Mouse (Mus musculus) MEL (cell line): ENCODE results near the gene Snap91.

Experiments
- CHD2 ChIP-seq: IDR thresholded peaks from 2 replicates; pipeline ENCODE4 v1.6.1; 2011; ENCODE audit warnings: low read length, improper control_type of control experiment
- POLR2A ChIP-seq, 2 experiments: IDR thresholded peaks; 2 replicates each; pipeline ENCODE4 v1.6.1; 2011 to 2012; ENCODE audit warnings: low read length in 2 of 2, mild to moderate bottlenecking in 2 of 2, control low read depth in 1 of 2, improper control_type of control experiment in 1 of 2, low read depth in 1 of 2, moderate library complexity in 1 of 2; ENCODE audit not compliant: control insufficient read depth in 1 of 2, insufficient read depth in 1 of 2, poor library complexity in 1 of 2
- SIN3A ChIP-seq: IDR thresholded peaks from 2 replicates; pipeline ENCODE4 v1.6.1; 2012; ENCODE audit warnings: low read length, improper control_type of control experiment, inconsistent platforms
- TAL1 ChIP-seq: IDR thresholded peaks from 2 replicates; pipeline ENCODE4 v1.6.1; 2012; ENCODE audit warnings: mild to moderate bottlenecking, inconsistent platforms, low read length, moderate library complexity, mixed read lengths
- ZC3H11A ChIP-seq: IDR thresholded peaks from 2 replicates; pipeline ENCODE4 v1.6.1; 2012; ENCODE audit warnings: low read depth, mild to moderate bottlenecking, inconsistent platforms, low read length, improper control_type of control experiment

DNA sequence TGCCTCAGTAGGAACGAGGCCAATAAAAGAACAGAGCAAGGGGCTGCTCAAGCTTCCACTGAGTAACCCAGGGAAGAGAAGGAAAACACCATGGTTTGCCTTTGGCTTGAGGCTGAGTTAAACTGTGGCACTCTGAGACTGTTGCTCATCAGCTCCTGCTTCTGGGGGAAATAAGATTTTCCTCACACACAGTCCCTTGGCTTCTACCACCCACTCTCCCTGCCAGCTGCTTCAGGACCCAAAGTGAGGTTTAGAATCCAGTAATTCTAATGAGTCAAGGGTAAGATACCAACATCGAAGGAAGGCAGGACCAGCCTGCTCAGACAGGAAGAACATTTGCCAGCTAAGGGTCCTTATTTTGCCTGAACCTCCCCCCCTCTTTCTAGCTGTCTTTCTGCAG lies 50.7 kb downstream of the Snap91 start:
- TF ChIP-seq CHD2 (no peak), ZC3H11A (no peak), SIN3A (no peak), TAL1 (no peak), POLR2A (IDR thresholded peaks at IDR 0.05; ENCODE audit: control insufficient read depth in 1 of 2, insufficient read depth in 1 of 2, low read depth in 1 of 2, low read length in 2 of 2, poor library complexity in 1 of 2) (no peak)
